Comparison of ENCODE assay signal across 8 mouse cellular contexts in genomic region chr12:69371854-69372671, GRCm38 (mm10). TPM values are rescaled to one million over a fixed set of nuclear protein-coding genes. Genes with fewer than 3 reads are reported as not detected.
DNase-seq lines count a peak whose midpoint lies in the region; ATAC-seq lines count a peak whose summit lies in the region.

TSS of gene Arf6 (plus strand) at chr12:69372150.
TSS of gene Gm9887 (minus strand) at chr12:69372458.

- H3K9me3 ChIP-seq in hindbrain, embryonic 13.5 days: no peaks in the 10 kb centered on the region

- peak; percentile 99 for DNase-seq in NIH3T3 (ENCODE audit: low read depth)
- DNase-seq in cerebellum, postnatal 10 days: peak; percentile 100
- peak; percentile 93 to 95 for DNase-seq in frontal cortex, postnatal 14 days (ENCODE audit: low spot score in 2 of 2)
- peak; percentile 97 to 98 for DNase-seq in layer of hippocampus, postnatal 25 days (ENCODE audit: extremely low spot score in 1 of 2, low spot score in 1 of 2)
- peak; percentile 98 for DNase-seq in lung, postnatal 25 days (ENCODE audit: low spot score)
- peak; percentile 98 for DNase-seq in retina, embryonic 14.5 days (ENCODE audit: low spot score)
- DNase-seq in thymus, postnatal 4 days: peak; percentile 100

- peak within 1 kb of the TSS; percentile 100 for H3K4me3 ChIP-seq in hindbrain, embryonic 13.5 days

- 0% methylated on average over 92 of the region's 121 CpGs for WGBS in hindbrain, embryonic 13.5 days

- no peaks in the 10 kb centered on the region for H3K27me3 ChIP-seq in hindbrain, embryonic 13.5 days

- peak within 1 kb of the TSS; percentile 95 for H3K4me2 ChIP-seq in hindbrain, embryonic 13.5 days

- ATAC-seq in hindbrain, embryonic 13.5 days (ENCODE audit: low FRiP score): peak; percentile 95

- no peaks in the 10 kb centered on the region for H3K36me3 ChIP-seq in hindbrain, embryonic 13.5 days

- H3K9ac ChIP-seq in hindbrain, embryonic 13.5 days: peak within 1 kb of the TSS; percentile 97

- peaks cover 33% of the 10 kb centered on the region for H3K4me1 ChIP-seq in hindbrain, embryonic 13.5 days (replicated peaks)

- peak within 1 kb of the TSS; percentile 92 for H3K27ac ChIP-seq in hindbrain, embryonic 13.5 days

RNA-seq across cellular contexts. Expression of gene Arf6, which starts in this region (rescaled TPM):
- 26.0 and 28.5 TPM in 2 replicates for polyA plus RNA-seq in hindbrain, embryonic 13.5 days (2015; fragmentation: Nextera tagmentation; extraction: Ambion mirVana)
- 10 to 100 TPM; 49.1 to 50.3 TPM for total RNA-seq in layer of hippocampus, postnatal 25 days (2021)

RNA-seq across cellular contexts. Expression of gene Gm9887, which starts in this region (rescaled TPM):
- polyA plus RNA-seq in hindbrain, embryonic 13.5 days (2015; fragmentation: Nextera tagmentation; extraction: Ambion mirVana): 0.81 and 1.4 TPM in 2 replicates
- total RNA-seq in layer of hippocampus, postnatal 25 days (2021): 1 to 10 TPM; 1.1 to 1.3 TPM

Comparison
In these comparisons a context has a peak if more than half of its experiments do, and no peak if none do; other contexts are left out.
1. Peak in every context shown above with its lines: DNase-seq, ATAC-seq, H3K4me3 ChIP-seq and H3K27ac ChIP-seq.